Mouse (Mus musculus) CD4-positive, CD25-positive, alpha-beta regulatory T cell (primary cell): ENCODE results near the gene Gga2. TPM values are rescaled to one million over a fixed set of nuclear protein-coding genes. Genes with fewer than 3 reads are reported as not detected.

Experiments used
- polyA plus RNA-seq: library from polyadenylated mRNA; unstranded; fragments of 100-300 nt; shearing (Covaris generic); gene quantifications from one replicate; pipeline ENCODE4 v1.2.1, GENCODE M21; 2017

The Gga2 gene
- polyA plus RNA-seq, result 11.7 TPM

GRCm38 (mm10) chr7:122020667-122021354 is at the start of gene Gga2:
TSS of gene Gga2 (minus strand) at chr7:122021222.

GRCm38 (mm10) chr7:122066945-122067516 is 46.0 kb upstream of the Gga2 start, which contains the start of the genes Ubfd1 and Ears2:
TSS of gene Ubfd1 (plus strand) at chr7:122067175.
TSS of gene Ears2 (minus strand) at chr7:122067263.

GRCm38 (mm10) chr7:121981307-121981871 is 39.6 kb downstream of the Gga2 start, which contains the start of gene Cog7:
TSS of gene Cog7 (minus strand) at chr7:121981711.

Other genes with a start within 250 kb of the Gga2 start
- gene Scnn1b, start 156.2 kb downstream of the Gga2 start, polyA plus RNA-seq, result not detected
- 15.7 TPM for gene Cog7, start 39.5 kb downstream of the Gga2 start, polyA plus RNA-seq
- 44.4 TPM for gene Ubfd1, start 46.0 kb upstream of the Gga2 start, polyA plus RNA-seq
- 20.9 TPM for gene Ears2, start 46.0 kb upstream of the Gga2 start, polyA plus RNA-seq
- 192 TPM for gene Ndufab1, start 80.7 kb upstream of the Gga2 start, polyA plus RNA-seq
- gene Palb2, start 111.8 kb upstream of the Gga2 start, polyA plus RNA-seq, result 9.3 TPM
- gene Dctn5, start 111.8 kb upstream of the Gga2 start, polyA plus RNA-seq, result 136 TPM
- 3.5 TPM for gene Plk1, start 138.2 kb upstream of the Gga2 start, polyA plus RNA-seq
- gene Ern2, start 165.0 kb upstream of the Gga2 start, polyA plus RNA-seq, result not detected
- not detected for gene Chp2, start 198.3 kb upstream of the Gga2 start, polyA plus RNA-seq